Mouse (Mus musculus) left cerebral cortex, adult 2 months (tissue): ENCODE data around the gene Ltbp1. TPM values are rescaled to one million over a fixed set of nuclear protein-coding genes. Genes with fewer than 3 reads are reported as not detected.

Source experiments
- DNase-seq, 2 experiments: peaks; one replicate each; pipeline ENCODE4 v3.0.0; 2021 to 2022; ENCODE audit warnings: low spot score in 2 of 2, mixed read lengths in 1 of 2; ENCODE audit errors: extremely low spot score in 1 of 2
- H3K27ac ChIP-seq: fragments of 200-600 bp; 2 replicates; pipeline ENCODE4 v1.8.1; 2022
- H3K4me3 ChIP-seq: fragments of 200-600 bp; 2 replicates; pipeline ENCODE4 v1.8.1; 2022
- CTCF ChIP-seq: fragments of 200-600 bp; IDR thresholded peaks from 2 replicates; pipeline ENCODE4 v1.8.1; 2022; ENCODE audit warnings: antibody characterized with exemption, mild to moderate bottlenecking, moderate library complexity
- intact Hi-C: fragments of 180-260 bp; cut with DNase I; formaldehyde crosslinking; loops from one replicate; pipeline ENCODE4 v1.15.1; 2025
- total RNA-seq, 2 experiments: library from RNA; stranded (reverse); gene quantifications; 2 replicates each; pipeline ENCODE4 v1.2.3; 2021

Ltbp1 gene
- total RNA-seq, 2 experiments from 2014 or later, result 8.5 to 9.3 TPM

DNA sequence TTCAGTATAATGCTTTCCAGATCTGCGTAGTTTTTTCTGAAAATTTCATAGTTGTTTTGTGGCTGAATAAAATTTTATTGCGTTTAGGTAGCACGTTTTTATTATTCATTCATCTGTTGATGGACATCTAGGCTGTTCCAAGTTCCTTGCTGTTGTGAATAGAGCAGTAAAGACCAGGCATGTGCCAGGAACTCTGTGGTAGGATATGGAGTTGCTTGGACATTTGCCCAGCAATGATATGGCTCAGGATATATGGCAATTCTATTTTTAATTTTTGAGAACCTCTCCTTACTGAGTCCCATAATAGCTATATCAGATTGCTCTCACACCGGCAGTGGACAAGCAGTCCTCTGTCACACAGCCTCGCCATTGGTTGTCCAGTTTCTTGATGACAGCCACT is 159.2 kb downstream of the Ltbp1 start:
- H3K4me3 ChIP-seq, result no peak overlapping the region
- intact Hi-C loops, result no loop called here
- no peak for DNase-seq

DNA sequence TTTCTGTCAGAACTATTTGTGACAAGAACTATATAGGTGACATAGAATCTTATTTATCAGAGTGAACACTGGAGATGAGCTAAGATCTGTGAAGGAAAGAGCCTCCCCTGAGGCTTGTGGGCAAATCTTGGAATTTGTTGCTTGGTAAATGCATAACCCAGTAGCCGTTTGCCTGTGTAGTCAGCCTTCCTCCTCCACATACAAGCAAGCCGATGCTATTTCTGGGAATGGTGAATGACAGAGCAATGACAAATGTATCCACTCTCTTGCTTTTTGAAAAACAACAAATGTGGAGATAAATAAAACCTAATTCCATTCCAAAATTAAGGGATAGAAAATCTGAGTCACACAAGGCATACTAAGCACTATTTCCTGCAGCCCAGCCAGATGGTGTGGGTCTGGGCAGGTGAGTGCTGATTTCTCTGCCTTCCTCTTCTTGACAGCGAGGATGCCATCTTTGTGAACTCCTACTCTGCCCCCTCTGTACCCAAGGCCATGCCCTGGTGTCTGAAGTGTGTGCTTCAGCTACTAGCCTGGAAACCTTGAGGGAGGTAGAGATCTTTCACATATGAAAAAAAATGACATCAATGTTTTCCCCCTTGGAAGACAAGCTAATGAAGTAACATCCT is 163.3 kb downstream of the Ltbp1 start:
- TF ChIP-seq CTCF, result no peak
- intact Hi-C loops, result no loop called here
- Histone ChIP-seq H3K4me3 (no peak overlapping the region), H3K27ac (peak overlapping the region; percentile 36; the same call in 1 of the 2 replicates)
- DNase-seq, result no peak

More for the DNA sequence above, 159.2 kb downstream of the Ltbp1 start:
- H3K27ac ChIP-seq, result no peak overlapping the region
- no peak for TF ChIP-seq CTCF

DNA sequence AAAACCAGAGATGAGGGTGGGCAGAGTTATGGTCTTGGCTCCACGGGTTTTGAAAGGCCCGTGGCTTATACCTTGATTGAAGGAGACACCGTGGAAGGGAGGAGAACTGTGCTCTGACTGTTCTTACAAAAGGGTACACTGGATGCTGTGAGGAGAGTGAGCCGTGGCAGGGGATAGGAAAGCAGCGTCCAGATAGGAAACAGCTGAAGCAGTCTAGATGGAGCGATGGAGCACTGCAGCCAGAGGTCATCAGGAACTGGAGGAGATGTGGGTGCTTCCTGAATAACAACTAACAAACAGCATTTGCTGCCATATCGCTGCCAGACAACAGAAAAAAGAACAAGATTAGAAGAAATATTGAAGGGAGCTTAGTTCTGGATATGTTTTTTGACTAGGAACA is 166.3 kb downstream of the Ltbp1 start:
- no peak for TF ChIP-seq CTCF
- DNase-seq, result no peak
- intact Hi-C loops, result loop anchor here (10.0 kb wide), 1 partner anchor 363 kb away; no protein-coding TSS in a partner anchor
- Histone ChIP-seq H3K27ac (no peak overlapping the region), H3K4me3 (no peak overlapping the region)

DNA sequence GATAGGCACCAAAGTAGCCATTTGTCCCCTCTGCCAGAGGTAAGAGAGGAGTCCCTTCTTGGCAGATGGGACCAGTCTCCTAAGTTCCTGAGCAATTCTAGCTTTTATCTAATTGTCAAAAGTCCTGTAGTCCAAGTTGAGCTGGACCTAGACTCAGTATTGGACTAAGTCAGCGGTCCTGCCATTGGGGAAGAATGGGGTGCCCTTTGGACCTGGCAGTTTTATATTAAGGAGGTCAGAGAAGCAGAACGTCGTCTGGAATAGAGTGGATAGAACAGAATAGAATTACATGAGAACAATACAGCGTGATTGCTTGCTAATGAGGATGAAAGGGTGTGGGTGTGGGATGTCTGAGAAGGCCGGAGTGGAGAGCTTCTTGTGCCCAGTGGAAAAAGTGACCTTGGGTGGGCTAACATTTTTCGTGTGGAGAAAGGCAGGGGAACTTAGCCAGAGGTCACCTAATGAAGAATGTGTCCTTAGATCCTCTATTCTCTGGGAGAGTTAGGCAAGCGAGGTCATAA is 167.4 kb downstream of the Ltbp1 start:
- Histone ChIP-seq H3K4me3 (no peak overlapping the region), H3K27ac (no peak overlapping the region)
- no peak for TF ChIP-seq CTCF
- no peak for DNase-seq
- intact Hi-C loops, result loop anchor here (10.0 kb wide), 1 partner anchor 362 kb away; no protein-coding TSS in a partner anchor

DNA sequence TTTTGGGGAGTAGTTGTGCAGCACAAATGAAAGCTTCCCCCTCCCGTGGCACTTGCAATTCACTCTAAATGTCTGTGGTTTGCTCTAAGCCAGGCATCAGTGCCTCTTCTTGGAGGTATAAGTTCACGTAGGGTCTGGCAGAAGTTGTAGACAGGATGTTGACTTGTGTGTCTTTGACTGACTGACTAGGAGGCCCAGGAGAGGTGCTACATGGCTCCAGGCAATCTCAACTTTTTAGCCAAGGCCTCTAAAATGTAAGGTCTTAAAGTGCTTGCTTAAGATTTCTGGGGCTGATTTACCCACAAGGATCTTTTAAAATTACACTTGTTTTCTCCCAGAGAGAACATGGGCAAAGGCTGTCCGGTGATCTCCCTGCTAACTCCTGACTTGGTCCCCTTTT is 169.1 kb downstream of the Ltbp1 start:
- Histone ChIP-seq H3K27ac (no peak overlapping the region), H3K4me3 (no peak overlapping the region)
- no peak for TF ChIP-seq CTCF
- DNase-seq, result no peak
- intact Hi-C loops, result loop anchor here (10.0 kb wide), 1 partner anchor 360 kb away; no protein-coding TSS in a partner anchor

DNA sequence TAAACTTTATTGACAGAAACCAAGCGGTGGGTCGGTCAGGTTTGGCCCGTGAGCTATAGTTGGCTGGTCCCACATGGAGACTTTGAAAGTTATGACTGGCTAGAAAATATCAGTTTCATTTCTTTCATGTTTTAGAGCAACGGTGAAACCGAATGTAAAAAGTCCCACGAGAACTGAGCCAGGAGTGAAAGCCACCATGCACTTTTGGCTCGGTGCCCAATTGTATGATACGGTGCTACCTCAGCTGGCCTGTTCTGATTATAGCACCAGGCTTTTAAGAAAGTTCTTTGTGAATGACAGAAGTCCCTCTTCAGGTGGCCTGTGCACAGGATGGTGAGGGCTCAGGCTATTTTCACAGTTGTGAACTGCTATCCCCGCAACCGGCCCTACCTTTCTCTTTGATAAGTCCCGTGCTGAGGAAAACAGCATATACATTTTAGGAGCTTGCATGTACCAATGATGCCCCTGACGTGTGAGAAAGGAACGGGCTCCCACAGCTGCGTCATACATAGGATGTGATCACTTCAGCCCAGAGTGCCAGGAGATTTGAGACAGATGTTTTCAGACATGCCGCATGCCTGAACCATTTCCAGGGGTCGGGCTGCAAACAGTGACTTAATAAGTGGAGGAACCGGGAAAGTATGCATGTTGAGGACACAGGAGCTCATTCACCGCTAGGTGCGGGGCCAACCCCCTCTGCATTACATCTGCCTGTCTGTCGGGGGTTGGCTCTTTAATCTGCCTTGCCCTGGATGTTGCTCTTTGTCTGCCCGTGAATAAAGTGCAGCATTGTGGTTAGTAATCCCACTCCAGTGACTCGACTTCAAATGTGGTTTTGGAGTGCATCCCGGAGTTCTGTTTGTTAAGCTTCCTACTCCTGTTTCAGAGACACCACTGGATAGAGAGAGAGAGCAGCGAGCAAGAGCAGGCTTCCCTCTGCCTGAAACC is 172.8 kb downstream of the Ltbp1 start:
- peak; percentile 22; the same call in 1 of the 2 replicates for TF ChIP-seq CTCF
- Histone ChIP-seq H3K4me3 (peak overlapping the region; percentile 37), H3K27ac (no peak overlapping the region)
- intact Hi-C loops, result loop anchor here (10.0 kb wide), 1 partner anchor 357 kb away; no protein-coding TSS in a partner anchor
- no peak for DNase-seq

DNA sequence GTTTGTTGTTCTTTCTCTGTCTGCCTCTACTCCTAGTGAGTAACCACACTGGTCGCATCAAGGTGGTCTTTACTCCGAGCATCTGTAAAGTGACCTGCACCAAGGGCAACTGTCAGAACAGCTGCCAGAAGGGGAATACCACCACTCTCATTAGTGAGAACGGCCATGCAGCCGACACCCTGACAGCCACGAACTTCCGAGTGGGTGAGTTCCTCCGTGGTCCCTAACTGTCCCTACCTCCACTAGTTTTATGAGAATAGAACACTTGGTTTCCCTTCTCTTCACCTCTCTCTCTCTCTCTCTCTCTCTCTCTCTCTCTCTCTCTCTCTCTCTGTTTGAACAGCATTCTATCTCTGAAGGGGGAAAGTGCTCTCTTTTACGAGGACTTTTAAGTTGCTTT is 173.6 kb downstream of the Ltbp1 start:
- peak overlapping the region; percentile 70 for H3K27ac ChIP-seq
- no peak for TF ChIP-seq CTCF
- H3K4me3 ChIP-seq, result peak overlapping the region; percentile 37
- DNase-seq, result no peak
- intact Hi-C loops, result loop anchor here (10.0 kb wide), 1 partner anchor 356 kb away; no protein-coding TSS in a partner anchor

DNA sequence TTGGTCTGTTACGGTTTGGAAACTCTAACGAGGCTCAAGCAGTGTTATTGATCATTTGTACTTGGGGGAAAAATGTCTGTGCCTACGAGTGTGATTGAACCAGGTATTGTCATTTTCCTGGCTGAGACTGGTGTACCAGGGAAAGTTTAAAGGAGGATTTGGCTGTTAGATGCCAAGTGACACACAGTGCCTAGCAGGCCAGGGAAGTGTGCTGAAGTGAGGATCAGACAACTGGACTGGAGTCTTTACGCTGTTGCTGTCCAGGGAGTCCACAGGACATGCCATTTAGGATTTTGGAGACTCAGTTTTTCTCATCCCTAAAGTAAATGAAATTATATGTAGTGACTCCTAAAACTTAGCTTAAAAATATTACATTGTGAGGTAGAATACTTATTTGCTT is 174.9 kb downstream of the Ltbp1 start:
- no peak for TF ChIP-seq CTCF
- H3K4me3 ChIP-seq, result peak overlapping the region; percentile 11; the same call in 1 of the 2 replicates
- no peak for DNase-seq
- H3K27ac ChIP-seq, result 0 out of 2 replicates have a peak overlapping the region, but pooled peaks have one; percentile 36
- intact Hi-C loops, result no loop called here

DNA sequence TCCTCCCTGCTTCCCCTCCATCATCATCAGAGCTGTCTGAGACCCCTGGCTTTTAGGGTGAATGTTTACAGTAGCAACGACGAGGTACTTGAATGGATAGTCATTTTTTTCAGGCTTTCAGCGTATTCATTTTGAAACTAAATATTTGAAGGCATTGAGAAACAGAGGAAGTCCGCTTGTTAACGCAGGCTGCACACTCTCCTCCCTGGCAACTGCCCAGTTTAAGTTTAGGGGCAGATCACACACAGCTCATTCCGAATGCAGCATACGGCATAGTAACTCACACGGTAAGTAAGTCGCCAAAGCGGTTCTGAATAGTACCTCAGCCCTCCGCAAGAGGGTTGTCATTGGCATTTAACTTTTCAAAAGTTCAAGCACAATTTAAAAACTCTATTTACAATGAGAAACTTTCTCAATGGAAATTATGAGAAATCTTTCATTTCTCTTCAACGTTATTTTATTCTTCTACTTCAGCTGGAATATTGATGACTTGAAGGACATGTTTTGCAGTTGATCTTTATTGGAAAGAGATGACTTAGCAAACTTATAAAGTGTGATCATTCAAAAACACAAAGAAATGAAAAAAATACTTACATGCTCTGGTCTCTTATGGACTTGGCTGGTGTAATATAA is 175.7 kb downstream of the Ltbp1 start:
- DNase-seq, result no peak
- intact Hi-C loops, result no loop called here
- peak; percentile 16 for TF ChIP-seq CTCF
- H3K27ac ChIP-seq, result no peak overlapping the region
- H3K4me3 ChIP-seq, result peak overlapping the region; percentile 7; the same call in 1 of the 2 replicates

DNA sequence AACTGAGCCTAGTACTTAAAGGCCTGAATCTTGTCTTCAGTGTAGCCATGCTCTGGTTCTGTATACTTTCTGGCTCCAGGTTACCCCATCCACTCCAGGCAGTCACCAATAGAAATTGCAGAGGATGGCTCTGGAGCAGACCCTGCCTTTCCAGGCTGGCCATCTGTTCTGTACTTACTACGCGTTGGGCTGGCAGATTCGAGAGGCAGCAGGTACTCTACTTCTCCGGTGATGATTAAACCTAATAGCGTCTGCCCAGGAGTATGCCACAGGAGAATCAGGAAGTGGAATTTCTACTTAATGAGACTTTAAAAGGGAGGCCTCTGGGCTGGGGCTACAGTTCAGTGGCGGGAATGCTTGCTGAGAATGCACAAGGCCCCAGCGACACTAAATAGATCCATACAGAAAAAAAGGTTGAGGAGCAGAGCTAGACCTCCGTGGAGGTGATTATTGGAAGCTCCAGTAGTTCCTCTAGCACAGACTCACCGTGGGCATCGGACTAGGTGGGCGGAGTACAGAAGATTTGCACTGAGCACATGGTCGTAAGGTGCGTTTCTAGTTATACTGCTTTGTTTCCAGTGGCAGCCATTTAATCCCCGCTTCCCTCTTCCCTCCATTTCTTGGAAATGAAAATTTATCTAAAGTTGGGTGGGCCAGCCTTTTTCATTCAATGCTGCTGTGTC is 177.1 kb downstream of the Ltbp1 start:
- TF ChIP-seq CTCF, result no peak
- H3K4me3 ChIP-seq, result no peak overlapping the region
- intact Hi-C loops, result no loop called here
- H3K27ac ChIP-seq, result no peak overlapping the region
- DNase-seq, result no peak
